28 mouse cellular contexts compared by ENCODE assay signal in the genomic region with DNA sequence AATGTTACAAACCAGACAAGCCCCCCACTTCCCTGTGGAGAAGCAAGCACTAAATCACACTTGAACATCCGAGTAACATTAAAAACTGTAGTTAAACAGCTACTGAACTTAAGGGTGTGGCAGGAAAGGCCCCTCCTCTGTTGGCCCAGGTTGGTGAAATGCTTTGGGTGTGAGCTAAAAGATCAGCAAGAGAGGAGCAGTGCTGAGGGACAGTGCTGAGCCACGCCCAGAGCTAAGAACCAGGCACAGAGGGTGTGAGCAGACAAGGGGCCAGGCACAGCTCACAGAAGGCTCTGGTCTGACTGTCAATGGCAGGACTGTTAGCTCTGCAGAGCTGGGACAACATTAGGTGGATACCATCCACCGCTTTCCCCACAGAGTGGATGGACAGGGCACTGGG. TPM values are rescaled to one million over a fixed set of nuclear protein-coding genes. Genes with fewer than 3 reads are reported as not detected.
DNase-seq lines count a peak whose midpoint lies in the region; ATAC-seq and TF ChIP-seq lines count a peak whose summit lies in the region.
"Had no signal": no experiment of that assay in that cellular context is flagged by ENCODE, and none has a peak within 500 bp of the region (broad histone marks: within the 10 kb centered on the region; RNA-seq: fewer than 3 reads in every experiment).

No protein-coding gene starts in this region.

- H3K4me3 ChIP-seq in MEL (ENCODE audit: control insufficient read depth in 1 of 2, insufficient read depth in 1 of 2, low read depth in 2 of 2, low read length in 2 of 2) = no peak overlapping the region
- no peak overlapping the region for H3K4me3 ChIP-seq in liver, embryonic 11.5 days (ENCODE audit: low read depth, low read length)
- H3K4me3 ChIP-seq: embryonic facial prominence, embryonic 13.5 days; heart, embryonic 15.5 days; hindbrain, embryonic 10.5 days; kidney, embryonic 15.5 days; limb, embryonic 13.5 days; midbrain, embryonic 12.5 days; neural tube, embryonic 13.5 days had no signal

- DNase-seq in MEL (ENCODE audit: low read depth, low spot score) = peak; percentile 74
- DNase-seq in c-Kit-positive CD71-positive TER-119-negative erythroid progenitor cells, embryonic 14.5 days (ENCODE audit: low read depth) = peak; percentile 49
- no peak for DNase-seq in liver, embryonic 11.5 days (ENCODE audit: low spot score)
- no peak for DNase-seq in right cerebral cortex, postnatal 14 days
- DNase-seq in spleen, adult 18-20 months = no peak
- no peak for DNase-seq in adrenal gland, postnatal 10 days
- DNase-seq: cerebellum, adult 9-11 months; heart, adult 11 months; right cerebral cortex, adult 18-20 months; thymus, postnatal 25 days had no signal

- TF ChIP-seq EP300 in MEL (IDR thresholded peaks at IDR 0.05; ENCODE audit: low read depth in 1 of 2, low read length in 2 of 2) = no peak

- no peak overlapping the region for H3K4me2 ChIP-seq in liver, embryonic 11.5 days
- H3K4me2 ChIP-seq: embryonic facial prominence, embryonic 13.5 days; heart, embryonic 15.5 days; kidney, embryonic 15.5 days; limb, embryonic 13.5 days; midbrain, embryonic 12.5 days; neural tube, embryonic 13.5 days had no signal

- H3K9ac ChIP-seq in MEL (ENCODE audit: control insufficient read depth, low read depth, low read length, poor library complexity, severe bottlenecking) = no peak overlapping the region; the same call in 1 of the 2 replicates
- H3K9ac ChIP-seq in liver, embryonic 11.5 days (ENCODE audit: low read depth, low read length) = no peak overlapping the region
- H3K9ac ChIP-seq: embryonic facial prominence, embryonic 13.5 days; heart, embryonic 15.5 days; kidney, embryonic 15.5 days; limb, embryonic 13.5 days; midbrain, embryonic 12.5 days; neural tube, embryonic 13.5 days had no signal

- TF ChIP-seq POLR2A in MEL (IDR thresholded peaks at IDR 0.05; ENCODE audit: control insufficient read depth in 1 of 2, insufficient read depth in 1 of 2, low read depth in 1 of 2, low read length in 2 of 2, poor library complexity in 1 of 2) = no peak

- no peaks in the 10 kb centered on the region for H3K27me3 ChIP-seq in MEL (ENCODE audit: control insufficient read depth in 1 of 2, insufficient read depth in 2 of 2, low read length in 2 of 2)
- H3K27me3 ChIP-seq in liver, embryonic 11.5 days (replicated peaks; ENCODE audit: control insufficient read depth, insufficient read depth, low read length) = peaks cover 20% of the 10 kb centered on the region

- peaks cover 0 to 9% of the 10 kb centered on the region in 2 experiments; a peak in 2 of 4 replicates for H3K36me3 ChIP-seq in MEL (ENCODE audit: control insufficient read depth in 1 of 2, insufficient read depth in 2 of 2, low read length in 2 of 2)
- peaks cover 8% of the 10 kb centered on the region; the same call in 1 of the 2 replicates for H3K36me3 ChIP-seq in liver, embryonic 11.5 days (ENCODE audit: control insufficient read depth, insufficient read depth, low read length)

- no peak for TF ChIP-seq RAD21 in MEL (IDR thresholded peaks at IDR 0.05; ENCODE audit: low read depth, low read length)

- peaks cover 3 to 19% of the 10 kb centered on the region in 2 experiments for H3K4me1 ChIP-seq in MEL (ENCODE audit: control insufficient read depth in 1 of 2, insufficient read depth in 2 of 2, low read length in 2 of 2)
- H3K4me1 ChIP-seq in liver, embryonic 11.5 days (replicated peaks; ENCODE audit: control insufficient read depth, insufficient read depth, low read length) = peaks cover 10% of the 10 kb centered on the region

- no peak for TF ChIP-seq CTCF in MEL (IDR thresholded peaks at IDR 0.05 in 2 of 3, conservative IDR thresholded peaks at IDR 0.05 in 1 of 3; ENCODE audit: control insufficient read depth in 1 of 3, insufficient read depth in 1 of 3, low read depth in 2 of 3, low read length in 3 of 3, poor library complexity in 1 of 3, severe bottlenecking in 1 of 3)

- ATAC-seq in liver, embryonic 11.5 days (replicated peaks; ENCODE audit: low FRiP score) = peak; percentile 76
- ATAC-seq in megakaryocyte progenitor cell, adult 5-6 weeks (replicated peaks; ENCODE audit: poor library complexity) = peak; percentile 85
- ATAC-seq: inflammation-experienced regulatory T-cells, adult 6 months had no signal

- H3K27ac ChIP-seq in MEL (ENCODE audit: control insufficient read depth, low read depth, low read length) = peak overlapping the region; percentile 26
- no peak overlapping the region for H3K27ac ChIP-seq in liver, embryonic 11.5 days (ENCODE audit: low read depth, low read length)
- H3K27ac ChIP-seq: embryonic facial prominence, embryonic 13.5 days; heart, embryonic 15.5 days; hindbrain, embryonic 10.5 days; kidney, embryonic 15.5 days; limb, embryonic 13.5 days; macrophage; midbrain, embryonic 12.5 days; neural tube, embryonic 13.5 days had no signal

- WGBS in liver, embryonic 11.5 days = 64% methylated on average over 3 of the region's 3 CpGs

- H3K79me2 ChIP-seq in MEL (ENCODE audit: control insufficient read depth, insufficient read depth, low read length, poor library complexity) = no peaks in the 10 kb centered on the region

- no peaks in the 10 kb centered on the region for H3K9me3 ChIP-seq in MEL (replicated peaks; ENCODE audit: insufficient read depth, low read length)
- H3K9me3 ChIP-seq in liver, embryonic 11.5 days (ENCODE audit: control insufficient read depth, low read length) = no peaks in the 10 kb centered on the region
- H3K9me3 ChIP-seq: embryonic facial prominence, embryonic 13.5 days; heart, embryonic 15.5 days; hindbrain, embryonic 10.5 days; kidney, embryonic 15.5 days; limb, embryonic 13.5 days; midbrain, embryonic 12.5 days; neural tube, embryonic 13.5 days had no signal

TF ChIP-seq in MEL, 35 proteins besides CTCF, POLR2A, EP300 and RAD21 (continues in another document):
- TF ChIP-seq GATA1 (IDR thresholded peaks at IDR 0.05; ENCODE audit: low read depth, low read length) (no peak), NRF1 (IDR thresholded peaks at IDR 0.05; ENCODE audit: insufficient read depth, low read depth, low read length, poor library complexity, severe bottlenecking) (no peak), UBTF (IDR thresholded peaks at IDR 0.05; ENCODE audit: borderline replicate concordance, insufficient read depth, low read depth, low read length) (no peak), ZC3H11A (IDR thresholded peaks at IDR 0.05; ENCODE audit: low read depth, low read length) (no peak), MAZ (IDR thresholded peaks at IDR 0.05; ENCODE audit: low read depth, low read length) (no peak), HCFC1 (IDR thresholded peaks at IDR 0.05; ENCODE audit: low read depth, low read length) (no peak), SIN3A (IDR thresholded peaks at IDR 0.05; ENCODE audit: low read length) (no peak), USF1 (IDR thresholded peaks at IDR 0.05; ENCODE audit: low read depth, low read length) (no peak), GABPA (IDR thresholded peaks at IDR 0.05; ENCODE audit: low read depth, low read length) (no peak), MAX (IDR thresholded peaks at IDR 0.05; ENCODE audit: low read length) (no peak), RCOR1 (IDR thresholded peaks at IDR 0.05; ENCODE audit: low read depth, low read length) (no peak), POLR2AphosphoS5 (IDR thresholded peaks at IDR 0.05; ENCODE audit: borderline replicate concordance, low read depth, low read length) (no peak), POLR2AphosphoS2 (IDR thresholded peaks at IDR 0.05; ENCODE audit: low read length) (no peak)

RNA-seq across cellular contexts. Expression of a gene that starts 1.8 kb away (rescaled TPM):
- total RNA-seq in MEL (2012; rRNA removed) = 0.23 and 0.39 TPM in 2 replicates
- polyA plus RNA-seq in MEL (2012; ENCODE audit: insufficient read depth in 1 of 2, insufficient read length in 2 of 2, low read depth in 1 of 2, low replicate concordance in 2 of 2, missing spikeins in 1 of 2) = under 1 TPM in 1 of 2 experiments, not detected in 1; 0.25 TPM
- 0.23 and 0.34 TPM in 2 replicates for polyA plus RNA-seq in liver, embryonic 11.5 days (2014; fragmentation: Nextera tagmentation; extraction: Ambion mirVana)
- 0.15 TPM in 1 of 2 replicates, not detected in the other for total RNA-seq in megakaryocyte progenitor cell, adult 5-6 weeks (2015)
- total RNA-seq in megakaryocyte progenitor cell, adult 5-6 weeks (2017) = not detected in 2 replicates
- total RNA-seq in adrenal gland, postnatal 10 days (2021) = under 1 TPM; 0.27 to 0.30 TPM
- polyA plus RNA-seq: macrophage; small intestine, adult 2 months had no signal

RNA-seq across cellular contexts. Expression of a gene that starts 11.9 kb away (rescaled TPM):
- total RNA-seq in MEL (2012; rRNA removed) = 46.8 and 48.9 TPM in 2 replicates
- polyA plus RNA-seq in MEL (2012; ENCODE audit: insufficient read depth in 1 of 2, insufficient read length in 2 of 2, low read depth in 1 of 2, low replicate concordance in 2 of 2, missing spikeins in 1 of 2) = 10 to 100 TPM in 1 of 2 experiments, not detected in 1; 70.8 TPM
- 101 and 104 TPM in 2 replicates for polyA plus RNA-seq in liver, embryonic 11.5 days (2014; fragmentation: Nextera tagmentation; extraction: Ambion mirVana)
- 32.8 and 50.5 TPM in 2 replicates for total RNA-seq in megakaryocyte progenitor cell, adult 5-6 weeks (2015)
- 49.0 and 53.3 TPM in 2 replicates for total RNA-seq in megakaryocyte progenitor cell, adult 5-6 weeks (2017)
- 10 to 100 TPM; 66.7 to 85.1 TPM for total RNA-seq in adrenal gland, postnatal 10 days (2021)

RNA-seq across cellular contexts. Expression of a gene that starts 13.2 kb away (rescaled TPM):
- 0.54 TPM in 1 of 2 replicates, not detected in the other for total RNA-seq in MEL (2012; rRNA removed)
- under 1 TPM in 1 of 2 experiments, not detected in 1; 0.53 TPM for polyA plus RNA-seq in MEL (2012; ENCODE audit: insufficient read depth in 1 of 2, insufficient read length in 2 of 2, low read depth in 1 of 2, low replicate concordance in 2 of 2, missing spikeins in 1 of 2)
- 0.22 and 0.47 TPM in 2 replicates for polyA plus RNA-seq in liver, embryonic 11.5 days (2014; fragmentation: Nextera tagmentation; extraction: Ambion mirVana)
- 0.17 TPM in 1 of 2 replicates, not detected in the other for total RNA-seq in megakaryocyte progenitor cell, adult 5-6 weeks (2015)
- 0.17 TPM in 1 of 2 replicates, not detected in the other for total RNA-seq in megakaryocyte progenitor cell, adult 5-6 weeks (2017)
- total RNA-seq in adrenal gland, postnatal 10 days (2021) = 10 to 100 TPM in 1 of 2 experiments, 1 to 10 TPM in 1; 8.9 to 19.0 TPM
- polyA plus RNA-seq: hindbrain, embryonic 10.5 days; limb, embryonic 13.5 days; macrophage had no signal

RNA-seq across cellular contexts. Expression of a gene that starts 22.8 kb away (rescaled TPM):
- total RNA-seq in MEL (2012; rRNA removed) = not detected in 2 replicates
- polyA plus RNA-seq in MEL (2012; ENCODE audit: insufficient read depth in 1 of 2, insufficient read length in 2 of 2, low read depth in 1 of 2, low replicate concordance in 2 of 2, missing spikeins in 1 of 2) = not detected
- not detected in 2 replicates for polyA plus RNA-seq in liver, embryonic 11.5 days (2014; fragmentation: Nextera tagmentation; extraction: Ambion mirVana)
- not detected in 2 replicates for total RNA-seq in megakaryocyte progenitor cell, adult 5-6 weeks (2015)
- not detected in 2 replicates for total RNA-seq in megakaryocyte progenitor cell, adult 5-6 weeks (2017)
- total RNA-seq in adrenal gland, postnatal 10 days (2021) = not detected
- total RNA-seq: adrenal gland, adult 18-20 months; ES-E14; gastrocnemius, adult 18-20 months; layer of hippocampus, postnatal 25 days; left cerebral cortex, postnatal 10 days had no signal
- polyA plus RNA-seq: embryonic facial prominence, embryonic 13.5 days; heart, embryonic 15.5 days; hindbrain, embryonic 10.5 days; inflammation-experienced regulatory T-cells, adult 6 months; kidney, embryonic 15.5 days; large intestine, adult 2 months; limb, embryonic 13.5 days; lung, embryonic 16.5 days; macrophage; midbrain, embryonic 12.5 days; neural tube, embryonic 13.5 days; small intestine, adult 2 months had no signal

RNA-seq across cellular contexts. Expression of a gene that starts 23.0 kb away (rescaled TPM):
- not detected in 2 replicates for total RNA-seq in MEL (2012; rRNA removed)
- not detected for polyA plus RNA-seq in MEL (2012; ENCODE audit: insufficient read depth in 1 of 2, insufficient read length in 2 of 2, low read depth in 1 of 2, low replicate concordance in 2 of 2, missing spikeins in 1 of 2)
- polyA plus RNA-seq in liver, embryonic 11.5 days (2014; fragmentation: Nextera tagmentation; extraction: Ambion mirVana) = not detected in 2 replicates
- not detected in 2 replicates for total RNA-seq in megakaryocyte progenitor cell, adult 5-6 weeks (2015)
- total RNA-seq in megakaryocyte progenitor cell, adult 5-6 weeks (2017) = not detected in 2 replicates
- not detected for total RNA-seq in adrenal gland, postnatal 10 days (2021)
- total RNA-seq: adrenal gland, adult 18-20 months; ES-E14; gastrocnemius, adult 18-20 months had no signal
- polyA plus RNA-seq: embryonic facial prominence, embryonic 13.5 days; inflammation-experienced regulatory T-cells, adult 6 months; kidney, embryonic 15.5 days; large intestine, adult 2 months; limb, embryonic 13.5 days; macrophage; small intestine, adult 2 months had no signal

Comparison
In these comparisons a context has a peak if more than half of its experiments do, and no peak if none do; other contexts are left out.
1. DNase-seq: peak in MEL (single experiment) and c-Kit-positive CD71-positive TER-119-negative erythroid progenitor cells, embryonic 14.5 days (single experiment); none in liver, embryonic 11.5 days (single experiment), right cerebral cortex, postnatal 14 days (single experiment), spleen, adult 18-20 months (0 of 2) and adrenal gland, postnatal 10 days (single experiment).